Mouse (Mus musculus) lung, embryonic 16.5 days (tissue): ENCODE data around the gene Hsf4. TPM values are rescaled to one million over a fixed set of nuclear protein-coding genes. Genes with fewer than 3 reads are reported as not detected.

ENCODE experiments used
- ATAC-seq: fragments of 200-750 bp; cut with Nextera tagmentation; 2 replicates; pipeline ENCODE4 v1.8.0; 2017; ENCODE audit warnings: low read depth, mild to moderate bottlenecking, moderate library complexity
- H3K27ac ChIP-seq: fragments of 300-500 bp; sonication (generic); 2 replicates; pipeline ENCODE4 v1.5.1; 2014; ENCODE audit warnings: mild to moderate bottlenecking, control low read depth, low read length
- H3K27me3 ChIP-seq: fragments of 300-500 bp; sonication (generic); 2 replicates; pipeline ENCODE4 v1.6.1; 2014; ENCODE audit warnings: low read depth, low read length, mixed read lengths; ENCODE audit not compliant: control insufficient read depth, insufficient read depth
- H3K36me3 ChIP-seq: fragments of 300-500 bp; sonication (generic); 2 replicates; pipeline ENCODE4 v1.6.1; 2014; ENCODE audit warnings: low read length; ENCODE audit not compliant: control insufficient read depth, insufficient read depth
- H3K4me1 ChIP-seq: fragments of 300-500 bp; sonication (generic); replicated peaks from 2 replicates; pipeline ENCODE4 v1.6.1; 2014; ENCODE audit warnings: low read length, mixed read lengths; ENCODE audit not compliant: control insufficient read depth, insufficient read depth
- H3K4me2 ChIP-seq: fragments of 300-500 bp; sonication (generic); 2 replicates; pipeline ENCODE4 v1.6.1; 2014; ENCODE audit warnings: low read depth, low read length, control low read depth
- H3K4me3 ChIP-seq: fragments of 300-500 bp; sonication (generic); 2 replicates; pipeline ENCODE4 v1.5.1; 2014; ENCODE audit warnings: mild to moderate bottlenecking, low read length, control low read depth
- H3K9ac ChIP-seq: fragments of 300-500 bp; sonication (generic); 2 replicates; pipeline ENCODE4 v1.6.1; 2014; ENCODE audit warnings: low read length, control low read depth
- H3K9me3 ChIP-seq: fragments of 300-500 bp; sonication (generic); 2 replicates; pipeline ENCODE4 v1.6.1; 2016; ENCODE audit warnings: low read length; ENCODE audit not compliant: control insufficient read depth
- WGBS: fragments of 180-500 bp; shearing (Covaris S2); extraction: QIAGEN DNeasy Blood & Tissue Kit; methylation state at CpG from one replicate; pipeline ENCODE4 v1.1.7; 2014; 5-methylcytosine and 5-hydroxymethylcytosine counted together
- polyA plus RNA-seq: library from polyadenylated mRNA; unstranded; fragments of >200 nt; fragmentation: Nextera tagmentation; extraction: Ambion mirVana; gene quantifications from 2 replicates; pipeline ENCODE4 v1.2.1, GENCODE M21; 2015

Gene Hsf4
- polyA plus RNA-seq, 1 experiment from 2014 or later = 0.65 TPM

- Histone ChIP-seq H3K4me1 (peaks cover 17% of the 10 kb centered on the region), H3K36me3 (peaks cover 23% of the 10 kb centered on the region), H3K27ac (peak within 1 kb of the TSS; percentile 78), H3K27me3 (no peaks in the 10 kb centered on the region), H3K9ac (peak within 1 kb of the TSS; percentile 89), H3K4me3 (peak within 1 kb of the TSS; percentile 83), H3K4me2 (peak within 1 kb of the TSS; percentile 98), H3K9me3 (no peaks in the 10 kb centered on the region)
- under 1% methylated on average over 50 of the region's 58 CpGs for WGBS
- peak; percentile 90 for ATAC-seq
Measured at GRCm38 (mm10) chr8:105297511-105298192, 28.1 kb downstream of the Hsf4 start, which contains the start of gene E2f4. E2f4 (plus strand) TSS chr8:105297663.

GRCm38 (mm10) chr8:105298351-105299252 is 29.0 kb downstream of the Hsf4 start:
- no peak overlapping the region for H3K27ac ChIP-seq
- no peak for ATAC-seq

GRCm38 (mm10) chr8:105299962-105300361 is 30.4 kb downstream of the Hsf4 start:
- Histone ChIP-seq H3K27me3 (no peaks in the 10 kb centered on the region), H3K4me2 (no peak overlapping the region), H3K4me1 (peaks cover 28% of the 10 kb centered on the region), H3K9ac (no peak overlapping the region), H3K36me3 (peaks cover 29% of the 10 kb centered on the region), H3K9me3 (no peaks in the 10 kb centered on the region), H3K27ac (no peak overlapping the region), H3K4me3 (no peak overlapping the region)
- 91% methylated on average over 8 of the region's 8 CpGs for WGBS
- no peak for ATAC-seq

More at GRCm38 (mm10) chr8:105298351-105299252, 29.0 kb downstream of the Hsf4 start:
- Histone ChIP-seq H3K4me3 (peak overlapping the region; percentile 83), H3K4me2 (peak overlapping the region; percentile 98), H3K36me3 (peaks cover 29% of the 10 kb centered on the region), H3K4me1 (peaks cover 17% of the 10 kb centered on the region), H3K9ac (peak overlapping the region; percentile 89), H3K27me3 (no peaks in the 10 kb centered on the region), H3K9me3 (no peaks in the 10 kb centered on the region)
- WGBS = 47% methylated on average over 18 of the region's 18 CpGs

- Histone ChIP-seq H3K27ac (no peak overlapping the region), H3K36me3 (peaks cover 38% of the 10 kb centered on the region), H3K4me3 (no peak overlapping the region), H3K4me2 (no peak overlapping the region), H3K9ac (no peak overlapping the region), H3K4me1 (peaks cover 30% of the 10 kb centered on the region), H3K27me3 (no peaks in the 10 kb centered on the region), H3K9me3 (no peaks in the 10 kb centered on the region)
- WGBS = 78% methylated on average over 8 of the region's 8 CpGs
- no peak for ATAC-seq
Measured at GRCm38 (mm10) chr8:105303396-105303795, 33.8 kb downstream of the Hsf4 start.

- Histone ChIP-seq H3K27ac (0 out of 2 replicates have a peak overlapping the region, but pooled peaks have one; percentile 19), H3K4me1 (peaks cover 25% of the 10 kb centered on the region), H3K27me3 (no peaks in the 10 kb centered on the region), H3K9ac (no peak overlapping the region), H3K36me3 (peaks cover 40% of the 10 kb centered on the region), H3K9me3 (no peaks in the 10 kb centered on the region), H3K4me2 (no peak overlapping the region), H3K4me3 (no peak overlapping the region)
- ATAC-seq = no peak
- 54% methylated on average over 9 of the region's 9 CpGs for WGBS
Measured at GRCm38 (mm10) chr8:105303874-105304273, 34.3 kb downstream of the Hsf4 start.

GRCm38 (mm10) chr8:105304325-105305210 is 35.0 kb downstream of the Hsf4 start:
- H3K36me3 ChIP-seq = peaks cover 42% of the 10 kb centered on the region
- H3K4me1 ChIP-seq = peaks cover 23% of the 10 kb centered on the region
- H3K4me3 ChIP-seq = no peak overlapping the region
- peak overlapping the region; percentile 92 for H3K27ac ChIP-seq
- peak; percentile 26 for ATAC-seq
- H3K4me2 ChIP-seq = no peak overlapping the region
- H3K27me3 ChIP-seq = no peaks in the 10 kb centered on the region
- 39% methylated on average over 9 of the region's 9 CpGs for WGBS
- no peaks in the 10 kb centered on the region for H3K9me3 ChIP-seq
- H3K9ac ChIP-seq = no peak overlapping the region

- Histone ChIP-seq H3K4me2 (peak within 1 kb of the TSS; percentile 74), H3K4me3 (peak within 1 kb of the TSS; percentile 52), H3K9ac (peak within 1 kb of the TSS; percentile 69), H3K27ac (peak within 1 kb of the TSS; percentile 92), H3K27me3 (no peaks in the 10 kb centered on the region), H3K9me3 (no peaks in the 10 kb centered on the region), H3K4me1 (peaks cover 23% of the 10 kb centered on the region), H3K36me3 (peaks cover 36% of the 10 kb centered on the region)
- peak; percentile 91 for ATAC-seq
- 6% methylated on average over 30 of the region's 30 CpGs for WGBS
Measured at GRCm38 (mm10) chr8:105305211-105306145, 35.9 kb downstream of the Hsf4 start, which contains the start of gene Elmo3. Elmo3 (plus strand) TSS chr8:105305601.

- no peaks in the 10 kb centered on the region for H3K27me3 ChIP-seq
- H3K27ac ChIP-seq = peak overlapping the region; percentile 92
- H3K4me1 ChIP-seq = peaks cover 23% of the 10 kb centered on the region
- H3K36me3 ChIP-seq = peaks cover 36% of the 10 kb centered on the region
- WGBS = 24% methylated on average over 5 of the region's 5 CpGs
- H3K4me3 ChIP-seq = peak overlapping the region; percentile 52
- peak overlapping the region; percentile 74 for H3K4me2 ChIP-seq
- H3K9ac ChIP-seq = peak overlapping the region; percentile 69
- peak; percentile 28 for ATAC-seq
- no peaks in the 10 kb centered on the region for H3K9me3 ChIP-seq
Measured at GRCm38 (mm10) chr8:105306146-105306691, 36.6 kb downstream of the Hsf4 start.
